Mouse (Mus musculus) ovary, adult 10 weeks (tissue): Measurements from ENCODE around the gene Ddx3y. TPM values are rescaled to one million over a fixed set of nuclear protein-coding genes. Genes with fewer than 3 reads are reported as not detected.

Experiments used
- polyA plus RNA-seq: library from polyadenylated mRNA; stranded (reverse); fragments of 350-450 nt; fragmentation: Illumina TruSeq; extraction: RNeasy Lipid Tissue Mini Kit (QIAGEN cat#74804); gene quantifications from one replicate; pipeline ENCODE4 v1.2.3, GENCODE M21; 2014

Gene Ddx3y
- polyA plus RNA-seq, result not detected

DNA sequence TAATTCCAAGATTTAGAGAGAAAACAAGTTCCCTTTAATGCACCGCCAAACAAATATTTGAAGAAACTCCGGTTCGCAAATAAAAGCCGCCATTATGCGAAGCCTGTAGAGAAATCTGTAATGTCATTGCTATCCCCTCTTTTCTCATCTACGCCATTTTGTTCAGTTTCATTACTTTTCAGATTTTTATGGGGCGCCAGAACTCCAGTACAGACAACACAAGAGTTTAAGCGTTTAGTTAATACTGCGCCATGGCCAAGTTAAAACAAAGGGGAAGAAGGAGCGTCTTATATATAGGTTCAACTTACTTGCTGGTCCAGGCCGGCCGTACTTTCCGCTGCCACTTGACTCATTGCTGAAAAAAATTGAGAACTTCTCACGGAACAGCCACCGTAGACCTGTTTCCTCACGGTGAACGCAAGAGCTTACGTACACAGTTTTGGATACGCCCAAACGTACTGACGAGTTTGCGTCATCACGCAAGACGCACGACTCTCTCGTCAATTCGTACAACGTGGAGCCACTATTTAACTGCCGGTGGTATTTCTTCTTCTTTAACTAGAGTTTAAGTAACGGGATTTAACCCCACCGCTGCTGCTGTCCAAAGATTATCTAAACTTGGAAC is at the start of gene Ddx3y:
Gene Ddx3y (minus strand): TSS at position 459 of the 625 bp plus-strand sequence.

GRCm38 (mm10) chrY:1245426-1245863 is 41.0 kb downstream of the Ddx3y start, which contains the start of gene Uty:
Uty (minus strand) TSS chrY:1245759.

Other genes starting within 250 kb of the Ddx3y start
- not detected for gene Uty, start 40.9 kb downstream of the Ddx3y start, polyA plus RNA-seq
- not detected for gene Usp9y, start 173.2 kb upstream of the Ddx3y start, polyA plus RNA-seq